Mouse (Mus musculus) spleen, embryonic (tissue): ENCODE measurements around the gene Gpbar1.

Source experiments
- CTCF ChIA-PET: fragments of 350-600 bp; sonication (Branson Sonifier 250); formaldehyde crosslinking; loops from one replicate; lab custom pipeline; 2022; lab: Charles Lee

Gene Gpbar1

GRCm38 (mm10) chr1:74278538-74278937 is at the start of gene Gpbar1:
Gene Gpbar1 (plus strand): TSS chr1:74278550.
- CTCF ChIA-PET: no interaction called here

- CTCF ChIA-PET: interaction anchor here (0.6 kb wide), 1 partner anchor 137 kb away, joined by 3 read pairs; no protein-coding TSS in a partner anchor
These were observed 48.4 kb upstream of the Gpbar1 start for GRCm38 (mm10) chr1:74229942-74230341.

GRCm38 (mm10) chr1:74230992-74231391 is 47.4 kb upstream of the Gpbar1 start:
- CTCF ChIA-PET: no interaction called here

- CTCF ChIA-PET: interaction anchor here (0.7 kb wide), 2 partner anchors 127 to 155 kb away, joined by 3 to 7 read pairs; partner anchors contain the start of gene Ctdsp1
These were observed 42.3 kb upstream of the Gpbar1 start, which contains the start of gene Arpc2 for GRCm38 (mm10) chr1:74235938-74236589. Gene Arpc2 (plus strand): TSS chr1:74236084.

DNA sequence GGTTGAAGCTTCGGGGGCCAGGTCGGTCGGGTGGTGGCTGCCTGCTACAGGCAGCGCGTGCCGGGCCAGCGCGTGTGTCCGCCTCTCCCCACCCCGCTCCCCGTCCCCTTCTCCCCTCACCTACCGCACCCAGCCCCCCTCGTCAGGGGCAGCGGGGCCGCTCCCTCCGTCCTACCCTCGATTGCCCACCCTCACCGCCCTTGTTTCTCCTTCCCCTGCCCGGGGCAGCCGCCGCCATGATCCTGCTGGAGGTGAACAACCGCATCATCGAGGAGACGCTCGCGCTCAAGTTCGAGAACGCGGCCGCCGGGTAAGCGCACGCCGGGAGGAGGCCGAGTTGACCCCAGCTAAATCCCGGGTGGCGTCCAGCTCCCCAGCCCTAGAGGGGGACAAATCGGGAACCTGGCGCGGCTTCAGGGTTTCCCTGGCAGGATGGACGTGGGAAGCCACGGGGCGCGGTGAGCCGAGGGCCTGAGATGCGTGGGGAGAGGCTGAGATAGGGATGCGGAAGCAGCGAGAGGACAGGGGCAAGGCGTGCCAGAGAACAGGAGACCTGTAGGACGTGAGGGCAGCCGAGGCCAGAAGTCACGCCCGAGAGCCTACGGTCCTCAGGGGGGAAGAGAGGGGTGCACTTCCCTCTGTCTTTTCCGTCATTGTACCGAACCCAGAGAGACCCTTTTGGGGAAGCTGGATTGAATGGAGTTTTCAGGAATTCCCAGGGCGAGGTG is 41.6 kb upstream of the Gpbar1 start:
- CTCF ChIA-PET: interaction anchor here (0.7 kb wide), 2 partner anchors 8 to 155 kb away, joined by 3 to 4 read pairs; partner anchors contain the start of gene Ctdsp1

GRCm38 (mm10) chr1:74237671-74238070 is 40.7 kb upstream of the Gpbar1 start:
- CTCF ChIA-PET: no interaction called here

GRCm38 (mm10) chr1:74238136-74238535 is 40.2 kb upstream of the Gpbar1 start:
- CTCF ChIA-PET: no interaction called here

GRCm38 (mm10) chr1:74239162-74239561 is 39.2 kb upstream of the Gpbar1 start:
- CTCF ChIA-PET: no interaction called here

DNA sequence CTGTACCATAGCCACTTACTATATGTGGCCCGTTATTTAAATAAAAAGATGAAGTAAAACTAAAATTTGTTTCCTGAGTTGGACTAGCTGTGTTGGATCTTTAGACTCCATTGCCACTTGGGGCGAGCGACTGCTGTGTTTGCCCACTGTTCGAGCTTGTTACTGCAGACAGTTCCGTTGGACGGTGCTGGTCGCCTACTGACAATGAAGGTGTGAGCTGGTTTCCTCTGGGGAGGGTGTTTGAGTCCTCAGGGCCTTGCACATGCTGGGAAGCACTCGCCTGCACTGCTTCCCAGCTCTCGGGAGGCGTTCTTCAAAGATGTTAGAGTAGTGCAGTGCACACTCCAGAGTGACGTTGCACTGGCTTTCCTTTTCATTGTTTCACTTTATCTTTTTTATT is 38.7 kb upstream of the Gpbar1 start:
- CTCF ChIA-PET: interaction anchor here (0.6 kb wide), 1 partner anchor 38 kb away, joined by 3 read pairs; no protein-coding TSS in a partner anchor

DNA sequence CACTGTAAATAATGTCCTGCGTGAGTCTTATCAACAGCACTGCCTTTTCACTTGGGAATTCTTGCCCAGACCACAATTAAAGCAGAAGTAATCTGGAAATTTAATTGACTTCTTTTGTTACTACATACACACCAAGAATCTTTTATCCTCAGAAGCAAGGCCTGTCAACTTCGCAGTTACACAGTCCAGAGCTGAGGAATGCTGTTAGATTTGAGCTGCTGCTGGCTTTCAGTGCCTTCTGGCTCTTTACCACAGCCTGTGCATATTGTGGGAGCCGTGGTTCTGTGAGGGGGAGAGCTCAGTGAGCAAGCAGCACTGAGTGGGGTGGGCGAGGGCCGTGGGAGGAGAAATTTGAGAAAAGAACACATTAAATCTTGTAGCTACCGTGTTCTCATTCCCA is 38.0 kb upstream of the Gpbar1 start:
- CTCF ChIA-PET: interaction anchor here (0.6 kb wide), 1 partner anchor 38 kb away, joined by 3 read pairs; no protein-coding TSS in a partner anchor

GRCm38 (mm10) chr1:74240832-74241231 is 37.5 kb upstream of the Gpbar1 start:
- CTCF ChIA-PET: no interaction called here

GRCm38 (mm10) chr1:74245525-74245924 is 32.8 kb upstream of the Gpbar1 start:
- CTCF ChIA-PET: interaction anchor here (1.5 kb wide), 1 partner anchor 39 kb away, joined by 4 read pairs; no protein-coding TSS in a partner anchor

DNA sequence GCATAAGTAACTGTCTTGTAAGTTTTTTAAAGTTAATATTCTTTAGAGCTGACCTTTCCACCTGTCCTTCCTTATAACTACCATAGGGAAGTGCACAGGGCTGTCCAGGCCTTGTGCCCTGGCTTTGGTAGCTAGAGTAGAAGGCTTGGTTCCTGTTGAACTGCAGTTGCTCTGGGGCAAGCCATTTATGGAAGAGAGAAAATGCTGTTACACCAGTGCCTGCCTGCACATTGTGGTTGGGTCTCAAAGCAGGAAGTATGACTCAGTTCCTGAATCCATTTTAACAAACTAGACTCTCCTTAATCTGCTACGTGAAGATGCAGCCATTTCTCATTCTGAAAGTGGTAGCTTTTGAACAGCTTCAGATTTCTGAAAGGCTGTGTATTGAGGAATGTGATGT is 29.6 kb upstream of the Gpbar1 start:
- CTCF ChIA-PET: no interaction called here

DNA sequence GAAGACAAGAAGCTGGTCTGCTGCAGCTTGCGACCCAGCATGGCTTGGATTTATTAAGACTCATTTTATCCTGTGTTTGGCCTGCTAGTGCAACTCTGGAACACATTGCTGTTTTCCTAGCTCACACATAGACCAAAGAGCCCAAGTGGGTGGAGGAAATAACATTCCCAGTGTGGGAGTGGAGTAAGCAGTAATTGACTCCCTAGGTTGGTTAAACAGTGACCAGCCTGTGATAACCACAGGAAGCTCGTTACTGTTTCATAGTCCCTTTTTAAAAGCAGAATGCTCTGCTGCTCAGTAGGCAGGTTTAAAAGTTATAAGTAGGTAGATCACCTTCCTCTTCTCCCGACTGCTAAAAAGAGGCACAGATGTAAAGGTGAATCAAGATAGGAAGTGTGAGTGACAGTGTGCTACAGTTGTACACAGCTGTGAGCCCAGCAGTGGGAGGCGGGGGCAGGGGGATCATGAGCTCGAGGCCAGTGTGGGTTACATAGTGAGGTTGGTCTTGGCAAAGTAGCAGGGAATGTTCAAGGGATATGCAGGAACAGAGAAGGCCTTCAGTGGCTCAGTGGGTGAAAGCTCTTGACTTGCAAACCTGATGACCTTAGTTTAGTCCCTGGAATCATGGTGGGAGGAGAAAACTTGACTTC is 28.9 kb upstream of the Gpbar1 start:
- CTCF ChIA-PET: no interaction called here

DNA sequence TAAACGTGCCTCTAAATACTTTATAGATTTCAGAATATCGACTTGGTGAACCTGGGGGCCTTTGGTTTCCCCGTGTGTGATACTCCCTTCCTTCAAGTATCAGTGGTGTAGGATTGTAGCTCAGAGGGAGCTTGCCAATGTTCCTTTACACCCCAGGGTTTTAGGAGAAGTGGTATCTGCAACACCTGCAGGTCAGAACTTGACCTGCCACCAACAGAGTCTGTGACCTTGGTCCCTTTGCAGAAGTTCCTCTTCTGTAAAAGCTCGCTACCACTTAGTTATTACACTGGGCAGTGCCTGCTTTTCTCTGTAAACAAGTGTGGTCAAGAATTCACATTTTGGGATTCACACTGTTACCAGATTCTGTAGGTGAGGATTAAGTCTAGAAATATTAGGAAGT is 28.3 kb upstream of the Gpbar1 start:
- CTCF ChIA-PET: no interaction called here

DNA sequence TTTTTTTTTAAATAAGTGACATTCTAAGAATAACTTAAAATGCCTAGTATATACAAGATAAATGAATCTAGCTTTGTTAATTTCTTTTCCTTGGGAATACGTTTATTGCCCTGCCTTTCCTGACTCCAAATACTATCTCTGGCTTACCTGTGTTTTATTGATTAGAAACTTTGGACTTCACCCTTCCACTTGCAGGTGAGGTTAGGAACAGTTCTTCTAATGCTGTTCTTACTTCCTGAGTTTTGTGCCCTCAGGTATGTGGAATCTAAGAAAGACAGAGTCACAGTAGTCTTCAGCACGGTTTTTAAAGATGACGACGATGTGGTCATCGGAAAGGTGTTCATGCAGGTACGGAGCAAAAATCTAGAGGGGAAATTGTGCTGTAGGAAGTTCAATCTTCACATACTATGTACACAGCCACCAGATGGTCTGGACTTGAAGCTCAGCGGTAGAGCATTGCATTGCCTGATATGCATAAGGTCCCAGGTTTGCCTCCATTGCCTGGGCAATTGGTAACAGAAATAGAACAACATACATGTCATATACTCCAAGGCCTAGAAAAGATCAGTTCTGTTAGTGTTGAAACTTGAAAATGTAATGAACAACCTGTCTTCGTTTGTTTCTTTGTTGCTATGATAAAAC is 22.5 kb upstream of the Gpbar1 start:
- CTCF ChIA-PET: interaction anchor here (0.6 kb wide), 1 partner anchor 16 kb away, joined by 3 read pairs; no protein-coding TSS in a partner anchor

GRCm38 (mm10) chr1:74256782-74257181 is 21.6 kb upstream of the Gpbar1 start:
- CTCF ChIA-PET: no interaction called here

DNA sequence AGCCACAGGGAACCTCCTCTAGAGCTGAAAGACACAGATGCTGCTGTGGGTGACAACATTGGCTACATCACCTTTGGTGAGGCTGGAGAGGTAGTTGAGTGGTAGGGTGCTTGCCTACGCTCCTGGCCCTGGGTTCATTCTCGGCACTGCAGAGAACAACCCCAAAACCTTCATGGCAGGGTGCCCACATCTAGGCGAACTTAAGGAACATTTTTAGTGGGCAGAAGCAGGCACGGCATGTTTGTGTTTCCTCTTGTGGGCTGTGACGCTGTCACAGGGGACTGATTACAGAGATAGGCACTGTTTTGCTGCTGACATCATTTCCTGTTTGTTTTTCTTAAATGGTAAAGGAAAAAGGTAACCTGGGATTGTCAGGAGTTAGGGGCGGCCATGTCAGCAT is 15.8 kb upstream of the Gpbar1 start:
- CTCF ChIA-PET: no interaction called here

DNA sequence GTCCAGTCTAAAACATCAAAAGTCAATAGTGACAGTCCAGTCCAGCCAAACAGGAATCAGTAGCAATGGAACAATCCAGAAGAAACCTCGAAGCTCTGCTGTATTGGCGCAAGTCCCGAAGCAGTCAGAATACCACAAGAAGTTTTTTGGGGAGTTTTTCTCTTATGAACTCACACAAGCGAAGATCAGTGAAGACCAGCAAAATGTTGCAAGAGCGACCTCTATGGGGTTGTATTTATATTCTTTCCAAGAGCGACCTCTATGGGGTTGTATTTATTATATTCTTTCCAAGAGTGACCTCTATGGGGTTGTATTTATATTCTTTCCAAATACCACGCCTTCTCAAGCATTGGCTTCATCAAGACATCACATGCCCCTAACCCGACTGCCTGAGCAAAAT is 9.6 kb upstream of the Gpbar1 start:
- CTCF ChIA-PET: no interaction called here

GRCm38 (mm10) chr1:74271659-74272058 is 6.7 kb upstream of the Gpbar1 start:
- CTCF ChIA-PET: interaction anchor here (0.7 to 0.8 kb wide), 2 partner anchors 11 to 16 kb away, joined by 3 read pairs; no protein-coding TSS in a partner anchor

DNA sequence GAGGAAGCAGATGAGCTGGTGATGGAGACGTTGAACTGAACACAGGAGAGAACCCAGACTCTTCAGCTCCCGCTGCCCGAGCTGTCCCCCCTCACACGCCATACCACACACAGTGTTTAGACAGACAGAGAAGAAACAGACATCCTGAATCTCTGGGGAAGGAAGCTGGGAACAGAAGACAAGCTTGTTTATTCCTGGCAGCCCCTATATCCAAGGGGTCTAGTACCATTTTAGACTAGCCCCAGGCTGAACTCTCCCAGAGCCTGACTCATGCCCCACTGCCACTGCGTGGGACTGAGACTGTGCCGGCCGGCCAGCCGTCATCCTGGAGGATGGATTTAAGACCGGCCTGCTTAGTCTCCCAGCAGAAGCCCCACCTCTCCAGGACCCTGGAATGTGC is 3.3 kb upstream of the Gpbar1 start:
- CTCF ChIA-PET: no interaction called here
